Mouse (Mus musculus) c-Kit-positive CD71-positive TER-119-positive erythroid progenitor cells, embryonic 14.5 days (primary cell): ENCODE data around the gene Sult6b2.

ENCODE experiments used
- DNase-seq: peaks from one replicate; pipeline ENCODE4 v3.0.0-alpha.2; 2013; ENCODE audit warnings: low spot score

Sult6b2 gene

DNA sequence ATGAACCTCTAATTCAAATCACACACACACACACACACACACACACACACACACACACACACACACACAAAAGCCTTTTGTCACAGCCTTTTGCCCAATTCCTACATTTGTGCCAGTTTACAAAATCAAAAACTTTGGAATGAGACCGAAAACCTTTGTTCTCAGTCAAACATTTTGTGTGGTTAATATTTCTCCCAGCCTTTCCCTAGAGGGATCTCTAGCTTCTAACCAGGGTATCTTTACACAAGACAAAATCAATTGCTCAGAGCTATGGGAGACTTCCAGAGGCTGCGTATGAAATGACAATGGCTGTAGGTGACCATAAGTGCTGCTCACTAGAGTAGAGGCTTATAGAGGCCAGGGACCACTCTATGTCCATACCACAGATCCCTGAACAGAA is 66.1 kb downstream of the Sult6b2 start:
- no peak for DNase-seq

DNA sequence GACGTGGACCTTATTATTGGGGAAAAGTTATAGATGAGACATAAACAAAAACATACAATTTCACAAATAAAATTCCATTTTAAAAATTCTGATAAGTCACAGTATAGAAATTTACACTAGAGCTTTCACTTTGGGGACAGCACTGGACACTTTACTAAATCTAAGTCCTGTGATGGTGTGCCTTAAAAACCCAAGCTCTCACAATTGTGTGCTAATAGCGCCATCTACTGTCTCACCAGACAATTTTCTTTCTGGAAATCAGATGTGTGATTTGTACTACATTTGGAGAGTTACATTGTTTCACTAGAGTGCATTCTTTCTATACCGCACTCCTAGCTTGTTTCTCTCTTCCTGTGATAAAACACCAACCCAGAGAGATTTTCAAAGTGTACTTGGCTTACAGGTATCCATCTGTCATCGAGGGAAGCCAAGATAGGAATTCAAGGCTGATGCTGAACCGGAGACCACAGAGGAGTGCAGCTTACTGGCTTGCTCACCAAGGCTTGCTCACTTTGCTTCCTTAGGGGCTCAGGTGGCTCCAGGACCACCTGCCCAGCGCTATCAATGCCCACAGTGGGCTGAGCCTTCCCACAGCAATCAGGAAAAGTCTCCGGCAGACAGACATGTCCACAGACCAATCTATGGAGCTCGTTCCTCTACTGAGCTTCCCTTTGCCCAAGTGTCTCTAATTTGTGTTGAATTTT is 68.8 kb downstream of the Sult6b2 start:
- DNase-seq: no peak
